Mouse (Mus musculus) stomach, postnatal 0 days (tissue): Measurements from ENCODE around the gene Pcnx2.

ENCODE experiments used
- CTCF ChIP-seq: IDR thresholded peaks from 2 replicates; pipeline ENCODE4 v1.5.1; 2016; ENCODE audit warnings: antibody characterized with exemption, low read depth, mild to moderate bottlenecking, moderate library complexity
- EP300 ChIP-seq: optimal IDR thresholded peaks from 2 replicates; pipeline ENCODE3; 2016; ENCODE audit warnings: antibody characterized with exemption

DNA sequence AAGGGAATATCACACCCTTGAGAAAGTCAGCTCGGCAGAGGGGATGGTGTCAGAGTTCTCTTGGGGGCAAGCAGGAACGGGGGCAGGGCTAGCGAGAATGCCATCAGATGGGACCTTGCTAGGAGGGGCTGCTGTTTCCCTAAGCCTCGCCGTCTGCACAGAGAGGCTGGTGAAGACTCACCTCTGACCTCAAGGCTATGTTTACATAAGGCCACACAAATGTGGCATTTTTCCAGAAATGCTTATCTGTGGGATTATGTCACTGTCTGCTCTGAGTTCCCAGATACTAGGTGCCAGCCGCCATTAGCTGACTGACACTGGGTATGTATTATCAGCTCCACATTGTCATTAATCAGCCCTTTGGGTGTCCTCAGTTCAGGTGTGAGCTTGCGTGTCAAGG lies 56.0 kb downstream of the Pcnx2 start:
- TF ChIP-seq CTCF (no peak), EP300 (no peak)
